Mouse (Mus musculus) stomach, embryonic 14.5 days (tissue): Measurements from ENCODE around the gene Gm12216. TPM values are rescaled to one million over a fixed set of nuclear protein-coding genes. Genes with fewer than 3 reads are reported as not detected.

ENCODE experiments used
- ATAC-seq: fragments of 200-750 bp; cut with Nextera tagmentation; 2 replicates; pipeline ENCODE4 v1.8.0; 2017; ENCODE audit warnings: low read depth, moderate TSS enrichment; ENCODE audit not compliant: insufficient number of reproducible peaks, insufficient read depth, low FRiP score
- H3K27ac ChIP-seq: fragments of 300-500 bp; sonication (generic); 2 replicates; pipeline ENCODE4 v1.5.1; 2014; ENCODE audit warnings: mild to moderate bottlenecking, low read length, moderate library complexity, mixed read lengths
- H3K27me3 ChIP-seq: fragments of 300-500 bp; sonication (generic); 2 replicates; pipeline ENCODE4 v1.6.1; 2014; ENCODE audit warnings: low read length, control low read depth, mixed read lengths; ENCODE audit not compliant: control insufficient read depth, insufficient read depth
- H3K36me3 ChIP-seq: fragments of 300-500 bp; sonication (generic); 2 replicates; pipeline ENCODE4 v1.6.1; 2014; ENCODE audit warnings: mild to moderate bottlenecking, control low read depth, low read length, moderate library complexity, mixed read lengths; ENCODE audit not compliant: control insufficient read depth, insufficient read depth
- H3K4me1 ChIP-seq: fragments of 300-500 bp; sonication (generic); 2 replicates; pipeline ENCODE4 v1.6.1; 2014; ENCODE audit warnings: low read length, control low read depth, mixed read lengths; ENCODE audit not compliant: control insufficient read depth, insufficient read depth
- H3K4me2 ChIP-seq: fragments of 300-500 bp; sonication (generic); replicated peaks from 2 replicates; pipeline ENCODE4 v1.6.1; 2014; ENCODE audit warnings: low read depth, low read length, control low read depth
- H3K4me3 ChIP-seq: fragments of 300-500 bp; sonication (generic); 2 replicates; pipeline ENCODE4 v1.5.1; 2014; ENCODE audit warnings: low read depth, low read length, control low read depth
- H3K9ac ChIP-seq: fragments of 300-500 bp; sonication (generic); replicated peaks from 2 replicates; pipeline ENCODE4 v1.6.1; 2014; ENCODE audit warnings: low read depth, mild to moderate bottlenecking, control low read depth, low read length, moderate library complexity, mixed read lengths
- H3K9me3 ChIP-seq: fragments of 300-500 bp; sonication (generic); 2 replicates; pipeline ENCODE4 v1.6.1; 2016; ENCODE audit warnings: low read depth, low read length, control low read depth; ENCODE audit not compliant: control insufficient read depth
- WGBS: fragments of 180-500 bp; shearing (Covaris S2); extraction: QIAGEN DNeasy Blood & Tissue Kit; methylation state at CpG from one replicate; pipeline ENCODE4 v1.1.7; 2014; 5-methylcytosine and 5-hydroxymethylcytosine counted together
- microRNA-seq: library from miRNA; unstranded; fragments of <30 nt; microRNA quantifications from one replicate; pipeline ENCODE4, GENCODE M21; 2016
- polyA plus RNA-seq: library from polyadenylated mRNA; unstranded; fragments of >200 nt; fragmentation: Nextera tagmentation; extraction: Ambion mirVana; gene quantifications from 2 replicates; pipeline ENCODE4 v1.2.1, GENCODE M21; 2014

Gene Gm12216
- polyA plus RNA-seq, 1 experiment from 2014 or later = 4.3 TPM

DNA sequence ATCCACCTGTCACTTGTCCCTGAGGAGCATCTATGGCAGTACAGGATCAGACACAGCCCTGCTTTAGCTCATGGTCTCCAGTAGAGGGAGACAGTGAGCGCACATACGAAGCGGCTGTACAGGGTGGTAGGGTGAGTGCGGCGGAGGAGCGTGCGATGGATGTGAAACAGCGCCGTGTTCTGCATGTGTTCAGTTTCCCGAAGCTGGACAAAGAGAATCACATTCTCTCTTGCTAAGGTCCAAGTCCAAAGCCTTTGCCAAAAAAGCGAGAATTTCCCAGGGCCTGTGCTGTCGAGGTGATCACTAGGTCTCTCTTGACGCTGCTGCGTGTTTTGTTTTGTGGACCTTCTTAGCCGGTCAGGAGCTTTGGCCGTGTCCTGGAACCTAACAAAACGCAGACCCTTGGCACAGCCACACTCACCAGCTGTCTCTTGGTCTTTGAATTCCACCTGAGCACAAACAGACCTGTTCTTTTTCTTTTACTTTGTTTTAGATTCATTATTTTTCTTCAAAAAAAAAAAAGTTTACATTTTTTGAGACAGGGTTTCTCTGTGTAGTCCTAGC lies 123.3 kb downstream of the Gm12216 start:
- no peaks in the 10 kb centered on the region for H3K4me1 ChIP-seq
- H3K9ac ChIP-seq = no peak overlapping the region
- 22% methylated on average over 17 of the region's 17 CpGs for WGBS
- H3K27me3 ChIP-seq = no peaks in the 10 kb centered on the region
- no peaks in the 10 kb centered on the region for H3K36me3 ChIP-seq
- H3K4me3 ChIP-seq = no peak overlapping the region
- peak; percentile 85 for ATAC-seq
- H3K4me2 ChIP-seq = peak overlapping the region; percentile 17; the same call in 1 of the 2 replicates
- H3K27ac ChIP-seq = no peak overlapping the region
- no peaks in the 10 kb centered on the region for H3K9me3 ChIP-seq

- Histone ChIP-seq H3K36me3 (no peaks in the 10 kb centered on the region), H3K27me3 (no peaks in the 10 kb centered on the region), H3K4me2 (no peak overlapping the region), H3K9me3 (no peaks in the 10 kb centered on the region), H3K27ac (no peak overlapping the region), H3K4me3 (no peak overlapping the region), H3K4me1 (no peaks in the 10 kb centered on the region), H3K9ac (no peak overlapping the region)
- ATAC-seq = no peak
- 66% methylated on average over 18 of the region's 18 CpGs for WGBS
Observed at GRCm38 (mm10) chr11:53734970-53735681, 123.9 kb downstream of the Gm12216 start.

DNA sequence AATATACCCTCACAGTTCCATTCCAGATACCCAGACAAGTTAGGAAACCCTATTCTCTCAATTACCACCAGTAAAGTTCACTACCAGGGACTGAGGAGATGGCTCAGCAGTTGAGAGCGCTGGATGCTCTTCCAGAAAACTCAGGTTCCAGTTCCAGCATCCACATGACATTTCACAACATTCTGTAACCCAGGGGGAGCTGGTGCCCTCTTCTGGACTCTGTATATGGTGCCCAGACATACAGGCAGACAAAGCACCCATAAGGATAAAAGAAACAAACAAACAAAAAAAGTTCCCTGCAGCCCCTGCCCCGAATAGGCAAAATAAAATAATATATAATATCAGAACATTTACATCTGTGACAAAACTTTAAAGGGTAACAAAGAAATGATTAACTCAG lies 124.6 kb downstream of the Gm12216 start:
- H3K9me3 ChIP-seq = no peaks in the 10 kb centered on the region
- H3K4me2 ChIP-seq = no peak overlapping the region
- no peak overlapping the region for H3K4me3 ChIP-seq
- no peak overlapping the region for H3K27ac ChIP-seq
- no peak overlapping the region for H3K9ac ChIP-seq
- ATAC-seq = no peak
- H3K4me1 ChIP-seq = no peaks in the 10 kb centered on the region
- H3K36me3 ChIP-seq = no peaks in the 10 kb centered on the region
- H3K27me3 ChIP-seq = no peaks in the 10 kb centered on the region
- WGBS = 85% methylated on average over 2 of the region's 2 CpGs

- H3K9ac ChIP-seq = no peak overlapping the region
- WGBS = 90% methylated on average over 7 of the region's 7 CpGs
- no peaks in the 10 kb centered on the region for H3K9me3 ChIP-seq
- H3K27ac ChIP-seq = no peak overlapping the region
- no peak for ATAC-seq
- H3K4me3 ChIP-seq = no peak overlapping the region
- no peak overlapping the region for H3K4me2 ChIP-seq
- H3K27me3 ChIP-seq = no peaks in the 10 kb centered on the region
- no peaks in the 10 kb centered on the region for H3K4me1 ChIP-seq
- no peaks in the 10 kb centered on the region for H3K36me3 ChIP-seq
Observed at GRCm38 (mm10) chr11:53733824-53734223, 125.2 kb downstream of the Gm12216 start.

Small RNA genes lying within 50 kb of the gene (microRNA-seq; reads per million reads assigned to microRNA genes)
- not detected for gene Mir7671

Other genes starting within 250 kb of the Gm12216 start
- gene Il4, start 240.6 kb downstream of the Gm12216 start, polyA plus RNA-seq = 2.1 and 2.2 TPM in 2 replicates
- not detected in 2 replicates for gene Il13, start 224.6 kb downstream of the Gm12216 start, polyA plus RNA-seq
- gene Rad50, start 151.9 kb downstream of the Gm12216 start, polyA plus RNA-seq = 28.9 and 32.8 TPM in 2 replicates
- not detected in 2 replicates for gene Il5, start 138.5 kb downstream of the Gm12216 start, polyA plus RNA-seq
- 19.3 and 21.6 TPM in 2 replicates for gene Irf1, start 89.2 kb downstream of the Gm12216 start, polyA plus RNA-seq
- 0.46 TPM in 1 of 2 replicates, not detected in the other for gene Gm17334, start 86.1 kb downstream of the Gm12216 start, polyA plus RNA-seq
- 11.1 and 12.8 TPM in 2 replicates for gene Slc22a5, start 32.4 kb upstream of the Gm12216 start, polyA plus RNA-seq
- 12.9 and 15.9 TPM in 2 replicates for gene Slc22a21, start 121.1 kb upstream of the Gm12216 start, polyA plus RNA-seq
- 0.80 and 0.97 TPM in 2 replicates for gene Slc22a4, start 168.8 kb upstream of the Gm12216 start, polyA plus RNA-seq
- gene Pdlim4, start 209.8 kb upstream of the Gm12216 start, polyA plus RNA-seq = 71.1 and 76.7 TPM in 2 replicates
- gene P4ha2, start 240.8 kb upstream of the Gm12216 start, polyA plus RNA-seq = 46.9 and 56.4 TPM in 2 replicates